Mouse (Mus musculus) liver, embryonic 14.5 days (tissue): ENCODE data around the gene Inca1.

Source experiments
- CTCF ChIP-seq: IDR thresholded peaks from 2 replicates; pipeline ENCODE4 v1.5.1; 2016; ENCODE audit warnings: antibody characterized with exemption, low read depth, control low read depth
- EP300 ChIP-seq: IDR thresholded peaks from 2 replicates; pipeline ENCODE4 v1.6.1; 2016; ENCODE audit warnings: antibody characterized with exemption, low read depth

- no peak for TF ChIP-seq CTCF
- no peak for TF ChIP-seq EP300
Observed at GRCm38 (mm10) chr11:70689578-70689977, 10.4 kb downstream of the Inca1 start.
